Mouse (Mus musculus) limb, embryonic 11.5 days (tissue): ENCODE measurements around the gene Il1f6. TPM values are rescaled to one million over a fixed set of nuclear protein-coding genes. Genes with fewer than 3 reads are reported as not detected.

Experiments used
- ATAC-seq: fragments of 200-750 bp; cut with Nextera tagmentation; 2 replicates; pipeline ENCODE4 v1.8.0; 2017; ENCODE audit warnings: low read depth; ENCODE audit not compliant: insufficient number of reproducible peaks, low FRiP score, low TSS enrichment
- DNase-seq: peaks from one replicate; pipeline ENCODE4 v3.0.0-alpha.2; 2015; ENCODE audit warnings: low spot score
- H3K27ac ChIP-seq: fragments of 300-500 bp; sonication (generic); replicated peaks from 2 replicates; pipeline ENCODE4 v1.5.1; 2014; ENCODE audit warnings: low read depth, mild to moderate bottlenecking, low read length
- H3K27me3 ChIP-seq: fragments of 300-500 bp; sonication (generic); 2 replicates; pipeline ENCODE4 v1.6.1; 2014; ENCODE audit warnings: mild to moderate bottlenecking, low read length, mixed read lengths; ENCODE audit not compliant: control insufficient read depth, insufficient read depth
- H3K36me3 ChIP-seq: fragments of 300-500 bp; sonication (generic); 2 replicates; pipeline ENCODE4 v1.6.1; 2014; ENCODE audit warnings: mild to moderate bottlenecking, low read length, moderate library complexity, mixed read lengths; ENCODE audit not compliant: control insufficient read depth, insufficient read depth
- H3K4me1 ChIP-seq: fragments of 300-500 bp; sonication (generic); 2 replicates; pipeline ENCODE4 v1.6.1; 2014; ENCODE audit warnings: low read length, mixed read lengths; ENCODE audit not compliant: control insufficient read depth, insufficient read depth
- H3K4me2 ChIP-seq: fragments of 300-500 bp; sonication (generic); 2 replicates; pipeline ENCODE4 v1.6.1; 2014; ENCODE audit warnings: low read depth, mild to moderate bottlenecking, moderate library complexity; ENCODE audit not compliant: severe bottlenecking
- H3K4me3 ChIP-seq: fragments of 300-500 bp; sonication (generic); 2 replicates; pipeline ENCODE4 v1.5.1; 2014; ENCODE audit warnings: low read depth, low read length
- H3K9ac ChIP-seq: fragments of 300-500 bp; sonication (generic); 2 replicates; pipeline ENCODE4 v1.6.1; 2014; ENCODE audit warnings: mild to moderate bottlenecking, low read length
- H3K9me3 ChIP-seq: fragments of 300-500 bp; sonication (generic); 2 replicates; pipeline ENCODE4 v1.6.1; 2016; ENCODE audit warnings: low read length; ENCODE audit not compliant: control insufficient read depth
- WGBS: fragments of 180-500 bp; shearing (Covaris S2); extraction: QIAGEN DNeasy Blood & Tissue Kit; methylation state at CpG from one replicate; pipeline ENCODE4 v1.1.7; 2014; 5-methylcytosine and 5-hydroxymethylcytosine counted together
- polyA plus RNA-seq: library from polyadenylated mRNA; unstranded; fragments of >200 nt; fragmentation: Nextera tagmentation; extraction: Ambion mirVana; gene quantifications from 2 replicates; pipeline ENCODE4 v1.2.1, GENCODE M21; 2014

Gene Il1f6
- polyA plus RNA-seq, 1 experiment from 2014 or later, result not detected

DNA sequence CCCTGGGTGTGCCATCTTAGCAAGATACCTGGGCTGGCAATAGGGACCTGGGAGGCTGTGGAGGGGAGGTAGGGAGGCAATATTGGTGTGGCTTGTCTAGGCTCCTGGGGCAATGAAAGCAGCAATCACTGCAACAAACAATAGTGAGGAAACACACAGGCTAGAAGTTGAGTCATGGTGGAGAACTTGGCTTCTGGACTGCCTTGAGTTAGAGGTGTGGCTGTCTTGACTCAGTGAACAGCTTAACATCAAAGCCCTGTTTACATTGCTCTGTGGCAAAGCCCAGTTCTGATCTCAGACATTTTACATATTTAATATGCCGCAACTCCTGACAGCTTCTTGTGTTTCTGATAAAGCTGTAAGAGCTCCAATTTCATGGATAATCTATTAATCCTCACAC is 52.3 kb downstream of the Il1f6 start:
- H3K27ac ChIP-seq, result no peak overlapping the region
- no peak overlapping the region for H3K4me3 ChIP-seq
- no peaks in the 10 kb centered on the region for H3K27me3 ChIP-seq
- DNase-seq (no peak), ATAC-seq (no peak)
- no peaks in the 10 kb centered on the region for H3K9me3 ChIP-seq
- no peak overlapping the region for H3K4me2 ChIP-seq
- H3K4me1 ChIP-seq, result no peaks in the 10 kb centered on the region
- no peak overlapping the region for H3K9ac ChIP-seq
- no peaks in the 10 kb centered on the region for H3K36me3 ChIP-seq
- WGBS, result 94% methylated on average over 1 of the region's 1 CpGs

DNA sequence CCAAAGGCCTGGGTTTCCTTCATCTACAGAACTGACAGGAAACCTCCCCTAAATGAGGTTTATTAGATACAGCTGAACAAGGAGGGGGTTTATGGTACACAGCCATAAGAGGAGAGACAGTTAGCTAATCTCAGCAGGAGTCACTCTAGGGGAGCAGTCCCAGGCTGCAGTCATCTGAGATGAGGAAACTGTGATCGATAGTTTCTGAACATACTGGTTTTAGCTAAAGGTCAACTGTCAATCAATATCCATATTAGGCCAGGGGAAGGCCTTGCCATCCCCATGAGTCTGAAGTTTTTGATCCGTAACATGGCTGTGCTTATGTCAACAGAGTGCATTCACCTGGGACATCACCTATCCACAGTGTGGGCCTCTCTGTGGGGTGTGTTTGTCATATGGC is 58.4 kb downstream of the Il1f6 start:
- Histone ChIP-seq H3K4me1 (no peaks in the 10 kb centered on the region), H3K36me3 (no peaks in the 10 kb centered on the region), H3K9ac (no peak overlapping the region), H3K9me3 (no peaks in the 10 kb centered on the region), H3K4me2 (no peak overlapping the region), H3K27me3 (no peaks in the 10 kb centered on the region), H3K27ac (no peak overlapping the region), H3K4me3 (no peak overlapping the region)
- WGBS, result 82% methylated on average over 2 of the region's 2 CpGs
- no peak for DNase-seq
- ATAC-seq, result no peak

DNA sequence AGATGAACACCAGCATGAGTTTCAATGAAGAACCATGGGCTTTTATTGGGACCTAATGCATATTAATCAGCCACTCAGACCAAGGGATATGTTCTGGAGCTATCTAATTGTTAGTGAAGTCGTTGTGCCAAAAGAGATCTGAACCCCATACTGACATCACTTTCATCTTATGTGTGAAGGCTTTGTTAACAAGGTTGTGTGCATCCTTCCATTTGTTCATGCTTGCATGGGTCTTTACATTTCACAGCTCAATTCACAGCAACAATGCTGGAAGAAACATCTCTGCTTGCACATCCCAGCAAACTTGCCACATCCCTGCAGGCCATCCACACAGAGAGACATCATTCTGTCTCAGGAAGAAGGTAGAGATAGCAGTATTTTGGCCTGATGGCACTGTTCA is 59.9 kb downstream of the Il1f6 start:
- 56% methylated on average over 1 of the region's 1 CpGs for WGBS
- Histone ChIP-seq H3K27me3 (no peaks in the 10 kb centered on the region), H3K4me2 (no peak overlapping the region), H3K36me3 (no peaks in the 10 kb centered on the region), H3K4me1 (no peaks in the 10 kb centered on the region), H3K4me3 (no peak overlapping the region), H3K9me3 (no peaks in the 10 kb centered on the region), H3K27ac (no peak overlapping the region), H3K9ac (no peak overlapping the region)
- no peak for ATAC-seq
- no peak for DNase-seq

Other genes with a start within 250 kb of the Il1f6 start
- 0.23 and 0.44 TPM in 2 replicates for gene Hnmt, start 166.0 kb upstream of the Il1f6 start, polyA plus RNA-seq
- not detected in 2 replicates for gene Tbpl2, start 118.8 kb upstream of the Il1f6 start, polyA plus RNA-seq
- not detected in 2 replicates for gene Il1f8, start 62.3 kb upstream of the Il1f6 start, polyA plus RNA-seq
- gene Il1f9, start 28.9 kb upstream of the Il1f6 start, polyA plus RNA-seq, result not detected in 2 replicates
- gene Il1f5, start 61.5 kb downstream of the Il1f6 start, polyA plus RNA-seq, result 0.27 TPM in 1 of 2 replicates, not detected in the other
- not detected in 2 replicates for gene Il1f10, start 75.8 kb downstream of the Il1f6 start, polyA plus RNA-seq
- gene Il1rn, start 121.4 kb downstream of the Il1f6 start, polyA plus RNA-seq, result 1.6 and 1.8 TPM in 2 replicates
- gene Psd4, start 152.2 kb downstream of the Il1f6 start, polyA plus RNA-seq, result 0.50 and 0.93 TPM in 2 replicates